Mouse (Mus musculus): ENCODE results near the gene Clasrp.

DNA sequence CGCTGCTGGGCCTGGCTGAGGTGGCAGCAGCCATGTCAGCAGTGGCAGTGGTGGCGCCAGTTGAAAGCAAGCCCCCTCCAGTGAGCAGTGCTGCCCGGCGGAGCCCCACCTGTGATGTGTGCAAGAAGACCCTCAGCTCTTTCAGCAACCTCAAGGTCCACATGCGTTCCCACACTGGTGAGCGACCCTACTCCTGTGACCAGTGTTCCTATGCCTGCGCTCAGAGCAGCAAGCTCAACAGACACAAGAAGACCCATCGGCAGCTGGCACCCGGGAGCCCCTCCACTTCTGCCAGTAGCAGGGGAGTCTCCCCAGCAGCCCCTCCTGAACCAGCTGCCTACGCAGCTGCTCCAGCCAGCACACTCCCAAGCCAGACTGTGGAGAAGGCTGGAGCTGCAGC lies 24.5 kb downstream of the Clasrp start:
- TF ChIP-seq POLR2A (IDR thresholded peaks at IDR 0.05; ENCODE audit: insufficient read depth, low read depth, low read length) = no peak
- no peak for TF ChIP-seq CTCF (IDR thresholded peaks at IDR 0.05)
- no peak for TF ChIP-seq EP300 (IDR thresholded peaks at IDR 0.05; ENCODE audit: insufficient read depth, low read depth, low read length)
